Mouse (Mus musculus) small intestine, adult 2 months (tissue): ENCODE measurements around the gene Lama2.

Experiments
- CTCF ChIP-seq: fragments of 200-500 bp; IDR thresholded peaks from 2 replicates; pipeline ENCODE4 v1.5.1; 2012; ENCODE audit warnings: low read depth, mild to moderate bottlenecking, control low read depth, inconsistent platforms, low read length, moderate library complexity, mixed read lengths; ENCODE audit not compliant: insufficient replicate concordance, insufficient read length; ENCODE audit errors: extremely low read depth
- POLR2A ChIP-seq: fragments of 200-500 bp; IDR thresholded peaks from 2 replicates; pipeline ENCODE4 v1.6.1; 2012; ENCODE audit warnings: low read depth, mild to moderate bottlenecking, control low read depth, inconsistent platforms, low read length, moderate library complexity

- TF ChIP-seq CTCF (no peak), POLR2A (no peak)
Observed at GRCm38 (mm10) chr10:27007364-27007763, 612.2 kb downstream of the Lama2 start.
